Comparison of ENCODE assay signal across 17 mouse cellular contexts in genomic region chr12:101884926-101885325, GRCm38 (mm10).
"Had no signal": no experiment of that assay in that cellular context is flagged by ENCODE, and none has a peak within 500 bp of the region (broad histone marks: within the 10 kb centered on the region; RNA-seq: fewer than 3 reads in every experiment).

No protein-coding gene starts in this region.

- H3K4me2 ChIP-seq: lung, embryonic 15.5 days; midbrain, embryonic 11.5 days; midbrain, embryonic 13.5 days; midbrain, embryonic 15.5 days; neural tube, embryonic 12.5 days; stomach, embryonic 15.5 days had no signal

- DNase-seq: lung, adult 2 months; lung, postnatal 14 days; lung, postnatal 36 days; right cerebral cortex, postnatal 14 days; thymus, adult 2 months; thymus, postnatal 25 days; thymus, postnatal 4 days had no signal

- H3K27me3 ChIP-seq: lung, embryonic 15.5 days; megakaryocyte, embryonic 14.5 days; midbrain, embryonic 13.5 days; midbrain, embryonic 15.5 days; neural tube, embryonic 12.5 days; stomach, embryonic 15.5 days had no signal

- ATAC-seq: lung, postnatal 0 days; midbrain, embryonic 13.5 days; midbrain, embryonic 15.5 days had no signal

- H3K9ac ChIP-seq: lung, embryonic 15.5 days; midbrain, embryonic 13.5 days; midbrain, embryonic 15.5 days; neural tube, embryonic 12.5 days; stomach, embryonic 15.5 days had no signal

- H3K9me3 ChIP-seq: lung, embryonic 15.5 days; megakaryocyte, embryonic 14.5 days; midbrain, embryonic 13.5 days; midbrain, embryonic 15.5 days; neural tube, embryonic 12.5 days; stomach, embryonic 15.5 days had no signal

- H3K4me1 ChIP-seq: lung, embryonic 15.5 days; megakaryocyte, embryonic 14.5 days; midbrain, embryonic 13.5 days; midbrain, embryonic 15.5 days; neural tube, embryonic 12.5 days; stomach, embryonic 15.5 days had no signal

- H3K27ac ChIP-seq: lung, embryonic 15.5 days; macrophage; midbrain, embryonic 13.5 days; midbrain, embryonic 15.5 days; neural tube, embryonic 12.5 days; stomach, embryonic 15.5 days; stomach, postnatal 0 days had no signal

- H3K4me3 ChIP-seq: lung, embryonic 15.5 days; megakaryocyte, embryonic 14.5 days; midbrain, embryonic 13.5 days; midbrain, embryonic 15.5 days; neural tube, embryonic 12.5 days; stomach, embryonic 15.5 days had no signal
